Mouse (Mus musculus) midbrain, postnatal 0 days (tissue): ENCODE measurements around the gene Csdc2. TPM values are rescaled to one million over a fixed set of nuclear protein-coding genes. Genes with fewer than 3 reads are reported as not detected.

ENCODE experiments used
- ATAC-seq: fragments of 200-750 bp; cut with Nextera tagmentation; 2 replicates; pipeline ENCODE4 v1.8.0; 2017; ENCODE audit warnings: moderate number of reproducible peaks, mild to moderate bottlenecking, moderate TSS enrichment, moderate library complexity; ENCODE audit not compliant: low FRiP score
- DNase-seq: peaks from one replicate; pipeline ENCODE4 v3.0.0-alpha.2; 2015; ENCODE audit warnings: low spot score
- H3K27ac ChIP-seq: fragments of 300-500 bp; sonication (generic); 2 replicates; pipeline ENCODE4 v1.5.1; 2014; ENCODE audit warnings: low read depth, mild to moderate bottlenecking, low read length, mixed read lengths
- H3K27me3 ChIP-seq: fragments of 300-500 bp; sonication (generic); 2 replicates; pipeline ENCODE4 v1.6.1; 2014; ENCODE audit warnings: low read length, control low read depth, mixed read lengths; ENCODE audit not compliant: insufficient read depth
- H3K36me3 ChIP-seq: fragments of 300-500 bp; sonication (generic); 2 replicates; pipeline ENCODE4 v1.6.1; 2014; ENCODE audit warnings: low read length, control low read depth, mixed read lengths; ENCODE audit not compliant: insufficient read depth
- H3K4me1 ChIP-seq: fragments of 300-500 bp; sonication (generic); 2 replicates; pipeline ENCODE4 v1.6.1; 2014; ENCODE audit warnings: mild to moderate bottlenecking, control low read depth, antibody characterized with exemption, low read length, mixed read lengths; ENCODE audit not compliant: insufficient read depth
- H3K4me2 ChIP-seq: fragments of 300-500 bp; sonication (generic); 2 replicates; pipeline ENCODE4 v1.6.1; 2014; ENCODE audit warnings: low read depth, mild to moderate bottlenecking, low read length, mixed read lengths; ENCODE audit not compliant: poor library complexity, severe bottlenecking
- H3K4me3 ChIP-seq: fragments of 300-500 bp; sonication (generic); 2 replicates; pipeline ENCODE4 v1.5.1; 2014; ENCODE audit warnings: low read depth, mild to moderate bottlenecking, low read length, moderate library complexity
- H3K9ac ChIP-seq: fragments of 300-500 bp; sonication (generic); replicated peaks from 2 replicates; pipeline ENCODE4 v1.6.1; 2014; ENCODE audit warnings: mild to moderate bottlenecking, low read length, moderate library complexity, mixed read lengths; ENCODE audit not compliant: poor library complexity, severe bottlenecking
- H3K9me3 ChIP-seq: fragments of 300-500 bp; sonication (generic); 2 replicates; pipeline ENCODE4 v1.6.1; 2016; ENCODE audit warnings: low read length, control low read depth
- CTCF ChIP-seq: IDR thresholded peaks from 2 replicates; pipeline ENCODE4 v1.5.1; 2016; ENCODE audit warnings: antibody characterized with exemption, mild to moderate bottlenecking
- WGBS: fragments of 180-500 bp; shearing (Covaris S2); extraction: QIAGEN DNeasy Blood & Tissue Kit; methylation state at CpG from one replicate; pipeline ENCODE4 v1.1.7; 2014; 5-methylcytosine and 5-hydroxymethylcytosine counted together
- polyA plus RNA-seq: library from polyadenylated mRNA; unstranded; fragments of >200 nt; fragmentation: Nextera tagmentation; extraction: Ambion mirVana; gene quantifications from 2 replicates; pipeline ENCODE4 v1.2.1, GENCODE M21; 2015
- total RNA-seq: library from RNA; depleted of rRNA; stranded (reverse); fragments of >200 nt; gene quantifications from 2 replicates; pipeline ENCODE4 v1.2.3, GENCODE M21; 2014; rRNA removed

Csdc2 gene
- total and polyA plus RNA-seq, 2 experiments from 2014 or later: 196 to 323 TPM

GRCm38 (mm10) chr15:81990549-81990948, 54.0 kb downstream of the Csdc2 start:
- H3K9ac ChIP-seq: no peak overlapping the region
- peaks cover 22% of the 10 kb centered on the region for H3K36me3 ChIP-seq
- ATAC-seq (no peak), DNase-seq (no peak)
- no peak for TF ChIP-seq CTCF
- no peaks in the 10 kb centered on the region for H3K4me1 ChIP-seq
- H3K27me3 ChIP-seq: no peaks in the 10 kb centered on the region
- H3K27ac ChIP-seq: no peak overlapping the region
- 58% methylated on average over 7 of the region's 7 CpGs for WGBS
- H3K4me3 ChIP-seq: no peak overlapping the region
- no peaks in the 10 kb centered on the region for H3K9me3 ChIP-seq
- no peak overlapping the region for H3K4me2 ChIP-seq

GRCm38 (mm10) chr15:81993992-81994391, 57.4 kb downstream of the Csdc2 start:
- 83% methylated on average over 6 of the region's 6 CpGs for WGBS
- no peaks in the 10 kb centered on the region for H3K27me3 ChIP-seq
- DNase-seq: no peak
- H3K36me3 ChIP-seq: peaks cover 50% of the 10 kb centered on the region
- no peak for TF ChIP-seq CTCF
- H3K4me3 ChIP-seq: no peak overlapping the region
- ATAC-seq: no peak
- no peak overlapping the region for H3K27ac ChIP-seq
- H3K9ac ChIP-seq: no peak overlapping the region
- H3K9me3 ChIP-seq: no peaks in the 10 kb centered on the region
- H3K4me1 ChIP-seq: no peaks in the 10 kb centered on the region
- no peak overlapping the region for H3K4me2 ChIP-seq

Other genes with a start within 250 kb of the Csdc2 start
- gene Chadl, start 239.5 kb upstream of the Csdc2 start, total RNA-seq: 44.6 and 61.5 TPM in 2 replicates
- gene Chadl, start 239.5 kb upstream of the Csdc2 start, polyA plus RNA-seq: 63.9 and 65.6 TPM in 2 replicates
- gene Zc3h7b, start 191.7 kb upstream of the Csdc2 start, total RNA-seq: 147 and 154 TPM in 2 replicates
- gene Zc3h7b, start 191.7 kb upstream of the Csdc2 start, polyA plus RNA-seq: 43.9 TPM in 2 replicates
- gene Rangap1, start 191.2 kb upstream of the Csdc2 start, total RNA-seq: 154 and 183 TPM in 2 replicates
- gene Rangap1, start 191.2 kb upstream of the Csdc2 start, polyA plus RNA-seq: 142 and 146 TPM in 2 replicates
- 60.1 and 60.6 TPM in 2 replicates for gene Tef, start 134.3 kb upstream of the Csdc2 start, total RNA-seq
- 23.6 and 25.4 TPM in 2 replicates for gene Tef, start 134.3 kb upstream of the Csdc2 start, polyA plus RNA-seq
- gene Tob2, start 78.0 kb upstream of the Csdc2 start, total RNA-seq: 10.9 and 15.4 TPM in 2 replicates
- 12.2 and 14.2 TPM in 2 replicates for gene Tob2, start 78.0 kb upstream of the Csdc2 start, polyA plus RNA-seq
- gene Phf5a, start 64.8 kb upstream of the Csdc2 start, total RNA-seq: 31.8 and 34.1 TPM in 2 replicates
- 107 and 118 TPM in 2 replicates for gene Phf5a, start 64.8 kb upstream of the Csdc2 start, polyA plus RNA-seq
- gene Aco2, start 64.5 kb upstream of the Csdc2 start, total RNA-seq: 380 and 412 TPM in 2 replicates
- gene Aco2, start 64.5 kb upstream of the Csdc2 start, polyA plus RNA-seq: 257 and 279 TPM in 2 replicates
- gene Polr3h, start 10.5 kb upstream of the Csdc2 start, total RNA-seq: 46.5 and 49.5 TPM in 2 replicates
- 77.0 and 80.3 TPM in 2 replicates for gene Polr3h, start 10.5 kb upstream of the Csdc2 start, polyA plus RNA-seq
- gene Pmm1, start 24.2 kb downstream of the Csdc2 start, total RNA-seq: 157 and 172 TPM in 2 replicates
- gene Pmm1, start 24.2 kb downstream of the Csdc2 start, polyA plus RNA-seq: 122 and 134 TPM in 2 replicates
- gene 1700029P11Rik, start 43.8 kb downstream of the Csdc2 start, total RNA-seq: not detected in 2 replicates
- gene 1700029P11Rik, start 43.8 kb downstream of the Csdc2 start, polyA plus RNA-seq: not detected in 2 replicates
- 25.6 and 28.3 TPM in 2 replicates for gene Xrcc6, start 51.1 kb downstream of the Csdc2 start, total RNA-seq
- gene Xrcc6, start 51.1 kb downstream of the Csdc2 start, polyA plus RNA-seq: 23.2 and 28.2 TPM in 2 replicates
- gene Desi1, start 97.1 kb downstream of the Csdc2 start, total RNA-seq: 26.9 and 31.2 TPM in 2 replicates
- 43.9 and 45.7 TPM in 2 replicates for gene Desi1, start 97.1 kb downstream of the Csdc2 start, polyA plus RNA-seq
- 174 and 179 TPM in 2 replicates for gene Snu13, start 110.8 kb downstream of the Csdc2 start, total RNA-seq
- 242 and 274 TPM in 2 replicates for gene Snu13, start 110.8 kb downstream of the Csdc2 start, polyA plus RNA-seq
- 0.05 TPM in 1 of 2 replicates, not detected in the other for gene 4930407I10Rik, start 122.4 kb downstream of the Csdc2 start, total RNA-seq
- not detected in 2 replicates for gene 4930407I10Rik, start 122.4 kb downstream of the Csdc2 start, polyA plus RNA-seq
- not detected in 2 replicates for gene Mei1, start 133.2 kb downstream of the Csdc2 start, total RNA-seq
- gene Mei1, start 133.2 kb downstream of the Csdc2 start, polyA plus RNA-seq: 0.12 and 0.16 TPM in 2 replicates
- gene Ccdc134, start 191.2 kb downstream of the Csdc2 start, total RNA-seq: 8.4 and 8.7 TPM in 2 replicates
- gene Ccdc134, start 191.2 kb downstream of the Csdc2 start, polyA plus RNA-seq: 6.9 and 7.7 TPM in 2 replicates
- gene Srebf2, start 210.4 kb downstream of the Csdc2 start, total RNA-seq: 204 and 245 TPM in 2 replicates
- gene Srebf2, start 210.4 kb downstream of the Csdc2 start, polyA plus RNA-seq: 141 and 150 TPM in 2 replicates